Mouse (Mus musculus) midbrain, embryonic 10.5 days (tissue): Measurements from ENCODE around the gene Gm9376. TPM values are rescaled to one million over a fixed set of nuclear protein-coding genes. Genes with fewer than 3 reads are reported as not detected.

Experiments used
- DNase-seq: peaks from one replicate; pipeline ENCODE4 v3.0.0-alpha.2; 2017; ENCODE audit warnings: low spot score
- H3K27ac ChIP-seq: fragments of 300-500 bp; sonication (generic); replicated peaks from 2 replicates; pipeline ENCODE4 v1.5.1; 2016; ENCODE audit warnings: mild to moderate bottlenecking
- H3K27me3 ChIP-seq: fragments of 300-500 bp; sonication (generic); 2 replicates; pipeline ENCODE4 v1.6.1; 2016; ENCODE audit warnings: low read depth, mild to moderate bottlenecking; ENCODE audit not compliant: poor library complexity, severe bottlenecking
- H3K36me3 ChIP-seq: fragments of 300-500 bp; sonication (generic); 2 replicates; pipeline ENCODE4 v1.6.1; 2016; ENCODE audit warnings: mild to moderate bottlenecking, moderate library complexity
- H3K4me1 ChIP-seq: fragments of 300-500 bp; sonication (generic); 2 replicates; pipeline ENCODE4 v1.6.1; 2016
- H3K4me3 ChIP-seq: fragments of 300-500 bp; sonication (generic); 2 replicates; pipeline ENCODE4 v1.5.1; 2016; ENCODE audit warnings: mild to moderate bottlenecking, moderate library complexity
- H3K9me3 ChIP-seq: fragments of 300-500 bp; sonication (generic); replicated peaks from 2 replicates; pipeline ENCODE4 v1.6.1; 2016; ENCODE audit warnings: mild to moderate bottlenecking
- WGBS: fragments of 180-500 bp; shearing (Covaris S2); methylation state at CpG from one replicate; pipeline ENCODE4 v1.1.7; 2016; 5-methylcytosine and 5-hydroxymethylcytosine counted together
- polyA plus RNA-seq: library from polyadenylated mRNA; unstranded; fragments of >200 nt; fragmentation: Nextera tagmentation; extraction: Ambion mirVana; gene quantifications from 2 replicates; pipeline ENCODE4 v1.2.1, GENCODE M21; 2016

Gene Gm9376
- polyA plus RNA-seq: not detected in 2 replicates

- WGBS: 95% methylated on average over 2 of the region's 2 CpGs
- H3K27me3 ChIP-seq: no peaks in the 10 kb centered on the region
- no peak for DNase-seq
- H3K36me3 ChIP-seq: no peaks in the 10 kb centered on the region
- H3K4me1 ChIP-seq: no peaks in the 10 kb centered on the region
- no peaks in the 10 kb centered on the region for H3K9me3 ChIP-seq
- H3K4me3 ChIP-seq: no peak within 1 kb of the TSS
- no peak within 1 kb of the TSS for H3K27ac ChIP-seq
Observed at GRCm38 (mm10) chr14:118266660-118267059, at the start of gene Gm9376. Gene Gm9376 (plus strand): TSS chr14:118266960.

- WGBS: 96% methylated on average over 1 of the region's 1 CpGs
- no peak for DNase-seq
- no peaks in the 10 kb centered on the region for H3K36me3 ChIP-seq
- H3K9me3 ChIP-seq: no peaks in the 10 kb centered on the region
- no peak overlapping the region for H3K27ac ChIP-seq
- H3K4me3 ChIP-seq: no peak overlapping the region
- peaks cover 36% of the 10 kb centered on the region for H3K4me1 ChIP-seq
- H3K27me3 ChIP-seq: peaks cover 89% of the 10 kb centered on the region
Observed at GRCm38 (mm10) chr14:118220885-118221284, 45.9 kb upstream of the Gm9376 start.

GRCm38 (mm10) chr14:118225061-118225743 is 41.6 kb upstream of the Gm9376 start:
- peaks cover 80% of the 10 kb centered on the region for H3K4me1 ChIP-seq
- DNase-seq: peak; percentile 43
- H3K27ac ChIP-seq: peak overlapping the region; percentile 77
- H3K4me3 ChIP-seq: peak overlapping the region; percentile 48
- H3K36me3 ChIP-seq: no peaks in the 10 kb centered on the region
- WGBS: 16% methylated on average over 16 of the region's 16 CpGs
- H3K27me3 ChIP-seq: peaks cover 94% of the 10 kb centered on the region
- no peaks in the 10 kb centered on the region for H3K9me3 ChIP-seq

- peaks cover 95% of the 10 kb centered on the region for H3K27me3 ChIP-seq
- DNase-seq: peak; percentile 76
- peaks cover 82% of the 10 kb centered on the region for H3K4me1 ChIP-seq
- H3K27ac ChIP-seq: peak overlapping the region; percentile 77
- no peaks in the 10 kb centered on the region for H3K36me3 ChIP-seq
- H3K9me3 ChIP-seq: no peaks in the 10 kb centered on the region
- peak overlapping the region; percentile 48 for H3K4me3 ChIP-seq
- WGBS: under 1% methylated on average over 21 of the region's 21 CpGs
Observed at GRCm38 (mm10) chr14:118225911-118226310, 40.8 kb upstream of the Gm9376 start.

GRCm38 (mm10) chr14:118226471-118227155 is 40.1 kb upstream of the Gm9376 start:
- under 1% methylated on average over 21 of the region's 21 CpGs for WGBS
- peak overlapping the region; percentile 48 for H3K4me3 ChIP-seq
- H3K27ac ChIP-seq: peak overlapping the region; percentile 77
- peak; percentile 64 for DNase-seq
- no peaks in the 10 kb centered on the region for H3K9me3 ChIP-seq
- peaks cover 85% of the 10 kb centered on the region for H3K4me1 ChIP-seq
- H3K36me3 ChIP-seq: no peaks in the 10 kb centered on the region
- peaks cover 95% of the 10 kb centered on the region for H3K27me3 ChIP-seq

- peaks cover 22% of the 10 kb centered on the region for H3K36me3 ChIP-seq
- H3K4me1 ChIP-seq: peaks cover 80% of the 10 kb centered on the region
- peaks cover 83% of the 10 kb centered on the region for H3K27me3 ChIP-seq
- peak overlapping the region; percentile 97 for H3K27ac ChIP-seq
- peak overlapping the region; percentile 92 for H3K4me3 ChIP-seq
- DNase-seq: peak; percentile 36
- 2% methylated on average over 8 of the region's 8 CpGs for WGBS
- no peaks in the 10 kb centered on the region for H3K9me3 ChIP-seq
Observed at GRCm38 (mm10) chr14:118232381-118232970, 34.3 kb upstream of the Gm9376 start.

GRCm38 (mm10) chr14:118233786-118234540 is 32.8 kb upstream of the Gm9376 start:
- H3K27ac ChIP-seq: peak overlapping the region; percentile 97
- 1% methylated on average over 26 of the region's 26 CpGs for WGBS
- peaks cover 78% of the 10 kb centered on the region for H3K4me1 ChIP-seq
- H3K27me3 ChIP-seq: peaks cover 83% of the 10 kb centered on the region
- peaks cover 22% of the 10 kb centered on the region for H3K36me3 ChIP-seq
- H3K4me3 ChIP-seq: peak overlapping the region; percentile 92
- H3K9me3 ChIP-seq: no peaks in the 10 kb centered on the region
- DNase-seq: no peak

GRCm38 (mm10) chr14:118234541-118235210 is 32.1 kb upstream of the Gm9376 start:
- Histone ChIP-seq H3K9me3 (no peaks in the 10 kb centered on the region), H3K4me3 (peak overlapping the region; percentile 92), H3K4me1 (peaks cover 78% of the 10 kb centered on the region), H3K27me3 (peaks cover 83% of the 10 kb centered on the region), H3K36me3 (peaks cover 22% of the 10 kb centered on the region), H3K27ac (peak overlapping the region; percentile 97)
- WGBS: under 1% methylated on average over 82 of the region's 84 CpGs
- peak; percentile 71 for DNase-seq

- peaks cover 71% of the 10 kb centered on the region for H3K4me1 ChIP-seq
- peaks cover 84% of the 10 kb centered on the region for H3K27me3 ChIP-seq
- peak overlapping the region; percentile 92 for H3K4me3 ChIP-seq
- under 1% methylated on average over 62 of the region's 62 CpGs for WGBS
- DNase-seq: peak; percentile 75
- peak overlapping the region; percentile 97 for H3K27ac ChIP-seq
- no peaks in the 10 kb centered on the region; the same call in 1 of the 2 replicates for H3K9me3 ChIP-seq
- peaks cover 25% of the 10 kb centered on the region for H3K36me3 ChIP-seq
Observed at GRCm38 (mm10) chr14:118235361-118235972, 31.3 kb upstream of the Gm9376 start.

- DNase-seq: peak; percentile 89
- H3K4me3 ChIP-seq: peak overlapping the region; percentile 92
- H3K27me3 ChIP-seq: peaks cover 85% of the 10 kb centered on the region
- H3K36me3 ChIP-seq: peaks cover 30% of the 10 kb centered on the region
- H3K27ac ChIP-seq: peak overlapping the region; percentile 97
- H3K9me3 ChIP-seq: no peaks in the 10 kb centered on the region; the same call in 1 of the 2 replicates
- peaks cover 67% of the 10 kb centered on the region for H3K4me1 ChIP-seq
- WGBS: under 1% methylated on average over 73 of the region's 73 CpGs
Observed at GRCm38 (mm10) chr14:118235973-118236885, 30.5 kb upstream of the Gm9376 start.

- H3K4me3 ChIP-seq: peak within 1 kb of the TSS; percentile 92
- peaks cover 78% of the 10 kb centered on the region for H3K27me3 ChIP-seq
- WGBS: under 1% methylated on average over 34 of the region's 34 CpGs
Observed at GRCm38 (mm10) chr14:118236886-118237289, 29.9 kb upstream of the Gm9376 start, which contains the start of gene Sox21. Gene Sox21 (minus strand): TSS chr14:118237030.

More at GRCm38 (mm10) chr14:118236886-118237289, 29.9 kb upstream of the Gm9376 start, which contains the start of gene Sox21:
- Histone ChIP-seq H3K4me1 (peaks cover 60% of the 10 kb centered on the region), H3K9me3 (no peaks in the 10 kb centered on the region; the same call in 1 of the 2 replicates), H3K36me3 (peaks cover 30% of the 10 kb centered on the region), H3K27ac (peak within 1 kb of the TSS; percentile 97)
- DNase-seq: peak; percentile 88
